9 mouse cellular contexts compared by ENCODE assay signal in genomic region chr4:115708974-115709593, GRCm38 (mm10). TPM values are rescaled to one million over a fixed set of nuclear protein-coding genes. Genes with fewer than 3 reads are reported as not detected.
DNase-seq lines count a peak whose midpoint lies in the region; ATAC-seq and TF ChIP-seq lines count a peak whose summit lies in the region.
"Had no signal": no experiment of that assay in that cellular context is flagged by ENCODE, and none has a peak within 500 bp of the region (broad histone marks: within the 10 kb centered on the region; RNA-seq: fewer than 3 reads in every experiment).

No protein-coding gene starts in this region.

- H3K4me2 ChIP-seq in embryonic facial prominence, embryonic 14.5 days (ENCODE audit: low read depth, low read length): peak overlapping the region; percentile 20; the same call in 1 of the 2 replicates
- H3K4me2 ChIP-seq in myocyte (ENCODE audit: low read depth): no peak overlapping the region
- H3K4me2 ChIP-seq in forebrain, embryonic 13.5 days: no peak overlapping the region

- H3K4me3 ChIP-seq in liver, adult 2 months (ENCODE audit: insufficient read depth, low read depth, low read length): no peak overlapping the region
- no peak overlapping the region for H3K4me3 ChIP-seq in embryonic facial prominence, embryonic 14.5 days (ENCODE audit: low read depth, low read length)
- H3K4me3 ChIP-seq in myocyte: no peak overlapping the region
- H3K4me3 ChIP-seq in forebrain, embryonic 13.5 days: no peak overlapping the region

- 62% methylated on average over 13 of the region's 13 CpGs for WGBS in liver, adult 2 months
- 27% methylated on average over 13 of the region's 13 CpGs for WGBS in embryonic facial prominence, embryonic 14.5 days
- WGBS in forebrain, embryonic 13.5 days: 73% methylated on average over 13 of the region's 13 CpGs

- H3K9ac ChIP-seq in liver, adult 2 months (ENCODE audit: low read depth, low read length): no peak overlapping the region
- H3K9ac ChIP-seq in embryonic facial prominence, embryonic 14.5 days (ENCODE audit: low read depth, low read length): no peak overlapping the region
- H3K9ac ChIP-seq in forebrain, embryonic 13.5 days: no peak overlapping the region

- no peaks in the 10 kb centered on the region for H3K4me1 ChIP-seq in liver, adult 2 months (ENCODE audit: control insufficient read depth, insufficient read depth, low read length)
- H3K4me1 ChIP-seq in embryonic facial prominence, embryonic 14.5 days (ENCODE audit: control insufficient read depth, insufficient read depth, low read length): peaks cover 10% of the 10 kb centered on the region; the same call in 1 of the 2 replicates
- H3K4me1 ChIP-seq in forebrain, embryonic 13.5 days: no peaks in the 10 kb centered on the region

- H3K79me2 ChIP-seq in liver, adult 2 months (ENCODE audit: control insufficient read depth, insufficient read depth, low read length): no peaks in the 10 kb centered on the region
- no peaks in the 10 kb centered on the region for H3K79me2 ChIP-seq in myocyte (ENCODE audit: control insufficient read depth, insufficient read depth)

- no peaks in the 10 kb centered on the region for H3K9me3 ChIP-seq in embryonic facial prominence, embryonic 14.5 days (ENCODE audit: control insufficient read depth, low read length)
- H3K9me3 ChIP-seq in forebrain, embryonic 13.5 days (replicated peaks): no peaks in the 10 kb centered on the region
- H3K9me3 ChIP-seq: G1E had no signal

- H3K36me3 ChIP-seq in liver, adult 2 months (ENCODE audit: control insufficient read depth, insufficient read depth, low read length): no peaks in the 10 kb centered on the region
- H3K36me3 ChIP-seq in embryonic facial prominence, embryonic 14.5 days (ENCODE audit: control insufficient read depth, insufficient read depth, low read length): no peaks in the 10 kb centered on the region
- H3K36me3 ChIP-seq in myocyte (ENCODE audit: control insufficient read depth, insufficient read depth): no peaks in the 10 kb centered on the region
- no peaks in the 10 kb centered on the region for H3K36me3 ChIP-seq in forebrain, embryonic 13.5 days (ENCODE audit: poor library complexity, severe bottlenecking)
- H3K36me3 ChIP-seq: G1E had no signal

- H3ac ChIP-seq in myocyte (ENCODE audit: control insufficient read depth, insufficient read length): no peak overlapping the region

- ATAC-seq in embryonic facial prominence, embryonic 14.5 days (ENCODE audit: low read depth): no peak
- ATAC-seq in forebrain, embryonic 13.5 days: no peak

- TF ChIP-seq POLR2A in liver, adult 2 months (IDR thresholded peaks at IDR 0.05; ENCODE audit: extremely low read depth, insufficient read depth, low read length): no peak
- TF ChIP-seq POLR2A in myocyte (IDR thresholded peaks at IDR 0.05; ENCODE audit: insufficient read length, low read depth): no peak

- DNase-seq in liver, adult 2 months (ENCODE audit: extremely low read depth, low read depth, low spot score): no peak
- no peak for DNase-seq in liver
- peak; percentile 44 for DNase-seq in embryonic facial prominence, embryonic 14.5 days (ENCODE audit: low spot score)
- DNase-seq in kidney, postnatal 14 days: peak; percentile 82
- DNase-seq in urinary bladder, postnatal 14 days (ENCODE audit: low spot score): no peak
- DNase-seq in spleen, postnatal 14 days (ENCODE audit: low spot score in 2 of 2): no peak

- H3K27ac ChIP-seq in liver, adult 2 months (replicated peaks; ENCODE audit: insufficient read depth, low read depth, low read length): peak overlapping the region; percentile 61; the same call in 1 of the 2 replicates
- peak overlapping the region; percentile 41; the same call in 1 of the 2 replicates for H3K27ac ChIP-seq in embryonic facial prominence, embryonic 14.5 days (replicated peaks; ENCODE audit: low read depth, low read length)
- H3K27ac ChIP-seq in forebrain, embryonic 13.5 days: no peak overlapping the region

- TF ChIP-seq CTCF in liver, adult 2 months (IDR thresholded peaks at IDR 0.05; ENCODE audit: low read depth, low read length): no peak

- H3K27me3 ChIP-seq in liver, adult 2 months (ENCODE audit: control insufficient read depth, insufficient read depth, low read length): no peaks in the 10 kb centered on the region
- no peaks in the 10 kb centered on the region for H3K27me3 ChIP-seq in embryonic facial prominence, embryonic 14.5 days (replicated peaks; ENCODE audit: control insufficient read depth, insufficient read depth, low read length)
- H3K27me3 ChIP-seq in myocyte (ENCODE audit: control insufficient read depth, insufficient read depth, insufficient read length): no peaks in the 10 kb centered on the region
- H3K27me3 ChIP-seq in forebrain, embryonic 13.5 days: no peaks in the 10 kb centered on the region

TF ChIP-seq in myocyte, 11 proteins besides CTCF, POLR2A, EP300 and RAD21:
- TF ChIP-seq MYOG (IDR thresholded peaks at IDR 0.05; ENCODE audit: control insufficient read depth in 1 of 3, insufficient read depth in 1 of 3, insufficient read length in 2 of 3, low read depth in 2 of 3): no peak
- peak; percentile 11 for TF ChIP-seq USF1 (IDR thresholded peaks at IDR 0.05; ENCODE audit: low read depth)

RNA-seq across cellular contexts. Expression of gene Efcab14, which starts 28.5 kb away (rescaled TPM):
- 10.7 TPM in 2 replicates for total RNA-seq in liver, adult 2 months (2014; rRNA removed)
- polyA plus RNA-seq in liver, adult 2 months (2012; rRNA removed): 8.0 and 9.7 TPM in 2 replicates
- polyA plus RNA-seq in embryonic facial prominence, embryonic 14.5 days (2014; fragmentation: Nextera tagmentation; extraction: Ambion mirVana): 42.3 and 43.9 TPM in 2 replicates
- 11.1 TPM for polyA plus RNA-seq in myocyte (2012; fragmentation: generic; extraction: Trizol)
- 23.6 and 23.7 TPM in 2 replicates for polyA plus RNA-seq in forebrain, embryonic 13.5 days (2015; fragmentation: Nextera tagmentation; extraction: Ambion mirVana)

Comparison
In these comparisons a context has a peak if more than half of its experiments do, and no peak if none do; other contexts are left out.
1. DNase-seq: peak in embryonic facial prominence, embryonic 14.5 days (single experiment) and kidney, postnatal 14 days (single experiment); none in liver, adult 2 months (single experiment), liver (single experiment), urinary bladder, postnatal 14 days (single experiment) and spleen, postnatal 14 days (0 of 2).